Mouse (Mus musculus) brain, embryonic 14.5 days (tissue): ENCODE data around the gene Psip1.

ENCODE experiments used
- CTCF ChIP-seq: fragments of 200-500 bp; IDR thresholded peaks from 2 replicates; pipeline ENCODE4 v1.5.1; 2012; ENCODE audit warnings: inconsistent platforms, mild to moderate bottlenecking, moderate library complexity, borderline replicate concordance; ENCODE audit not compliant: insufficient read depth, insufficient read length; ENCODE audit errors: extremely low read depth
- POLR2A ChIP-seq: fragments of 200-500 bp; IDR thresholded peaks from 2 replicates; pipeline ENCODE4 v1.6.1; 2012; ENCODE audit warnings: mild to moderate bottlenecking, inconsistent platforms, borderline replicate concordance; ENCODE audit not compliant: poor library complexity, insufficient read depth, insufficient read length, severe bottlenecking; ENCODE audit errors: extremely low read depth

- TF ChIP-seq CTCF (no peak), POLR2A (no peak)
Observed at GRCm38 (mm10) chr4:83526270-83526987, 40.2 kb upstream of the Psip1 start.
